Mouse (Mus musculus) gonadal fat pad, adult 2 months (tissue): ENCODE results near the gene Etv3. TPM values are rescaled to one million over a fixed set of nuclear protein-coding genes. Genes with fewer than 3 reads are reported as not detected.
"Not testable (repeated sequence)": the region's sequence is repeated elsewhere in the genome, so short reads cannot be mapped to it uniquely, and the experiment has no call there.

Experiments
- DNase-seq: peaks from one replicate; pipeline ENCODE4 v3.0.0-alpha.2; 2012; ENCODE audit warnings: low read depth
- polyA plus RNA-seq: library from polyadenylated mRNA; depleted of rRNA; stranded (reverse); fragments of >200 nt; gene quantifications from 2 replicates; pipeline ENCODE4 v1.2.3, GENCODE M21; 2012

The Etv3 gene
- polyA plus RNA-seq, 1 experiment, result 15.8 TPM

DNA sequence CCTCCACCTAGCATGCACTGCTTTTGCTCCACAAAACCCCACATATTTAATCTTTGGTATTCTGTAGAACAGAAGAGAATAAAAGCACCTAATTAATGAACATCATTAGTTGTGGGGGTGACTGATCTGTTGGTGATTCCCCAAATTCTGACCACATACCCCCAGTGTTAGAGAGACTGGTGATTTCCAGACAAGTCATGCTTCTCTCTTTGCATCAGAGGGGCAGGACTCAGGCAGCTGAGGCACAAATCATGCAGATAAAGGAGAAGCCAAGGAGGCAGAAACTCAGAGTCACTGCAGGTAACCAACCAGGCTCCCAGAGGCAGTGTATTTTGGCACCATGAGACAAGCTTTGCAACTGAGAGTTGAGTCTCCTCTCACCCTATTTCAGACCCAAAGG, 6.8 kb upstream of the Etv3 start:
- no peak for DNase-seq

GRCm38 (mm10) chr3:87521126-87521525, 4.1 kb upstream of the Etv3 start:
- DNase-seq, result no peak

DNA sequence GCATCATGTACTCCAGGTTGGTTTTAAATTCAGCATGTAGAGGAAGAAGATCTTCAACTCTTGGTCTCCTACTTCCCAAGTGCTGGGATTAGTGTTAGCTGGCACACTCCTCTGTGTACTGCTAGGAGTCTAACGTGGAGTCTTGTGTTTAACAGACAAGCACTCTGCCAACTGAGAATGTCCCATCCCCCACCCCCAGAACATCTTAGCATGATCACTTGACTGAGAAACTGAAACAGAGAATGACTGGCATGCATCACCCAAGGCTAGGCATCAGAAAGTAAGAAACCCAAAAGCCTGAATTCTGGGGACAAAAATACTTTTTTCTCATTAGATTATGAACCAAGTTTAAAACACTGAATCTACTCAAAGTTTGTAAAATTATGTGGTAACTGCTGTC, 3.4 kb upstream of the Etv3 start:
- DNase-seq, result no peak

GRCm38 (mm10) chr3:87523701-87524100, 1.5 kb upstream of the Etv3 start:
- DNase-seq, result no peak

- DNase-seq, result no peak
These were observed 797 bp downstream of the Etv3 start for GRCm38 (mm10) chr3:87525837-87526570.

- DNase-seq, result no peak
These were observed 1.9 kb downstream of the Etv3 start for GRCm38 (mm10) chr3:87527139-87527538.

DNA sequence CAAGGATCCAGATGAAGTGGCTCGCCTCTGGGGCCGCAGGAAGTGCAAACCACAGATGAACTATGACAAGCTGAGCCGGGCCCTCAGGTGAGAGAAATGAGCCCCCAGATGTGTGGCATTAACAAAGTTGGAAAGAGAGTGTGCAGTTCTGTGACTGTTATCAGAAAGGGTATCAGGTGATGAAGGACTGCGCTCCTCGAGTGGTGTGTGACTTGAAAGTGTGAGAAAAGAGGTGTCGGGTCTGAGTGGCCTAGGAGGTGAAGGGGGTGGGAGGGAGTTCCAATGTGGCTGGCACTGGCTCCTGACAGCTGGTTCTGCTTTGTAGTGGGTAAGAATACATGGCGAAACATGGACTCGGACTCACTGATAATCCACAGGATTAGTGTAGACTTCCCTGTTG, 2.8 kb downstream of the Etv3 start:
- no peak for DNase-seq

DNA sequence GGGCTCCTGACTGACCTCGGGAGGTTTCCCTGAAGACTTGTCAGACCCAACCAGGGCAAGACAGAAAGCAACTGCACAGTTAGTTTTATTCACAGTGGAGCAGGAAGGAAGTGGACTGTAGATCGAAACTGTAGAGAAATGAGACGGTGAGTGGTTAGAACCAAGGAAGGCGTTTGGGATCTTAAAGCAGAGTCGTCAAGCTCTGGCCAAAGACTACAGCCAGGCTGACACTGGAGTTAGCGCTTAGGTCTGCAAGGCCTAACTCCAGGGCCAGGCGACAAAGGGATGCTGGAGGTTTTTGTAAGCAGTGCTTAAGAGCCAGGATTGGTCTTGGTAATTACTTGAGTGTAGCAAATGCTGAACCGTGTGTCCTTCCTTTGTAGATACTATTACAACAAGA, 3.6 kb downstream of the Etv3 start:
- DNase-seq, result no peak

GRCm38 (mm10) chr3:87529568-87529967, 4.4 kb downstream of the Etv3 start:
- DNase-seq, result no peak

DNA sequence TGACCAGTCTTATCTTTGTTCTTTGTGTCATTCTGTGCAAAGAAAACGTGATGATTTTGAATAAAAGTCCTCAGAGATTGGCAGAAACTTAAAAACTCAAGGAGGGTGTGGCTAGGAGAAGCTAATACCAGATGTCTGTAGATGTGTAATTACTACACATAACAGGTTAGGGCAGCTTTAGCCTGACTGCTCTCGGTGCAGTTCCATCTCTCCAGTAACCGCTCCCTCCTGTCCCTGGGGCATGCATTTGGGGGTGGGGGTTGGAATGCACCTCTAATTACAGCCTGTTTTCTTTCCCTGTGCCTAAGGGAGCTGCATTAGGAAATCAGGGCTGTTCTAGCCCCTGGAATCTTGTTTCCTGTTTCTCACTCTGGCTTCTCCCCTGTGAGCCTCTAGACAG, 5.0 kb downstream of the Etv3 start:
- DNase-seq, result no peak

GRCm38 (mm10) chr3:87533667-87534378, 8.6 kb downstream of the Etv3 start:
- DNase-seq, result no peak

GRCm38 (mm10) chr3:87538034-87538433, 12.8 kb downstream of the Etv3 start:
- no peak for DNase-seq

DNA sequence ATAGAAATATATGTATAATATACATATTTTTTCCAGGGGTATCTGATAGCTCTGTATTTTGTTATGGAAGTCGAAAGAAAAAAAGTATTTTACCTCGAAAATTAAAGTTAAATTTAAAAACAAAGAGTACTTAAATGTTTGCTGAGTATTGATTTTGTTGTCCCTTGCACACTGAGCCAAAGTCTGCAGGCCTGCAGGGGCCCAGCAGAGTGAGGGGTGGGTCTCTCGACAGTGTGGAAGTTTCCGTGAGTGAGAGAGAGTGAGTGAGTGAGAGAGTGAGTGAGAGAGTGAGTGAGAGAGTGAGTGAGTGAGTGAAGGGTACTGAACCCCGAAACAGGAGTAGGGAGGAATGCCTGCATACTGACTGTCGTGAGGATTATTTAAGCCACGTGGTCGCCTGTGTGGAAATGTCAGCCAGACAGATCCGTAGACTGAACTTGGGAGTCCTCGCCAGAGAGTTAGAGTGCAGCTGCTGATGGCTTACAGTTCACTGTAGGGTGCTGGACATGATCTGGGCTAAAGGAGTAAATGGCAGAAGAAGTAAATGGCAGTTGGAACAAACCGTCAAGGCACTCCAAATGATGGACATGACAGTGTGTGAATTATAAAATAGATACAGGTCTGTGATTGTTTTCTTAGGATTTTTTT, 14.9 kb downstream of the Etv3 start:
- no peak for DNase-seq

- DNase-seq, result no peak
These were observed 15.5 kb downstream of the Etv3 start for GRCm38 (mm10) chr3:87540714-87541113.

- no peak for DNase-seq
These were observed 17.4 kb downstream of the Etv3 start for GRCm38 (mm10) chr3:87542481-87543215.

DNA sequence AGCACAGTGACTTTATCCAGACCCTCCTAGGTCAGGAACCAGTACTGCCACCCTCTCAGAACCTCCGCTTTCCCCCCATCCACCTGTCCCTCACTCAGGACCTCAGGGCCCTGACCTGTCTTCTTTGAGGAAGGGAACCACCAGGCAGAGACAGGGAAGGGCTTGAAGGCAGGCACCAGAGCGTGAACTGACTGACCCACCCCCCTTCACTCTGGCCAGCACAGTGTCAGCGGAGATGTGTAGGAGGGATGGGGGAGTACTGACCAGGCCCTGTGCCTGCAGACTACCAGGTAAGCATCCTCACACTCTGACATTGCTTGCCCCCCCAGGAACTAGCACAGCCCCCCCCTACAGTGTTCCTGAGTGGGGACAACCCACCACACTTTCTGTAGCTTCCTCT, 20.3 kb downstream of the Etv3 start:
- DNase-seq, result no peak

DNA sequence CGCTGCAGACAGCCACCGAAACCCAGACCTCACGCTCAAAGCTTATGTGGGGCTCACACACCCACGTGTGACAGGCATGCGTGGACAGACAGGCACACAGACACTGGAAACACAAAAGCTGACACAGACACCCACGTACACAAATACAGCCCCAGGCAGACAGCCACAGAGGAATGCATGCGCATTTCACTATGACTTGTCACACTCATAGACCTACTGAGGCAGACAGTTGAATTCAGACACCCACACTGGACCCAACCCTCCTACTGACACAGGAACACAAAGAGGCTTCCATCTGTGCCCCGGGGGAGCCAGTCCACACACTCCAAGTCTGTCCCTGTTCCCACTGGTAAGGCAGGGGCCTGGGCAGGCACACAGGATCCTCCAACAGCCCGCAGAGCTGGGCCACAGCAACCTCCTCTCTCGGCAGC, 21.1 kb downstream of the Etv3 start:
- no peak for DNase-seq

- DNase-seq, result no peak
These were observed 24.7 kb downstream of the Etv3 start for GRCm38 (mm10) chr3:87549908-87550307.

DNA sequence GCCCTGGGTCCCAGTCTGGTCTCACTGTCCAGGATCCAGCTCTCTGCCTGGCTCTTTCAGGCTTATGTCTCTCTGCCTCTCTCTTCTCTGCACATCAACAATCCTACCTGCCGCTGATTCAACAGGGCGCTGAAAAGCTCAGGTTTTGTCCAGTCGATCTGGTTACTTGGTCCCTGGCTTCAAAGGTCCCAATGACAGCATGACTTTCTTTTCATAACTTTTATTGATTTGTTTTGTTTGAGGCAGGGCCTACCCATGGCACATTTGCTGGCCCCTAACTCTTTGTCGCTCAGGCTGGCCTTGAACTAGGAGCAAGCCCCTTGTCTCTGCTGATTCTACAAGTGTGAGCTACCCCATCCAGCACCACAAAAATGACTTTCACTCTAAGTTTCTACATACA, 27.1 kb downstream of the Etv3 start:
- no peak for DNase-seq

GRCm38 (mm10) chr3:87553196-87553935, 28.2 kb downstream of the Etv3 start:
- DNase-seq, result peak; percentile 100

- not testable (repeated sequence) for DNase-seq
These were observed 29.7 kb downstream of the Etv3 start for GRCm38 (mm10) chr3:87554859-87555258.
